In the genomic region with DNA sequence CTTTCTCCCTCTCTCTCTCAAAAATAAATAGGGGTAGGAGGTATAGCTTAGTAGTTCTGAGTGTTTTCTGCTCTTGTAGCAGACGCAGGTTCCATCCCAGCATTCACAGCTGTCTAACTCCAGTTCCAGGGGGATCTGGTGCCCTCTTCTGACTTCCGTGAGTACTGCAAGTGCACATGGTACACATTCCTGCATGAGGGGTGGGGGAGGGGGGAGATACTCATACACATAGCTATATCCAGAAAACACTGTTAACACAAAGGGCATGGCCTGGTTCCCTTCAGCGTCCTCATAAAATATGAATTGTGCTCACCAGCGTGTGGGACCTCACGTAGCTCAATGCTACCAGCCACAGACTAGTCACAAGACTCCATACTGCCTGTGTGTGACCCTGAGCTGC, we compare ENCODE assay signal across 17 mouse cellular contexts. TPM values are rescaled to one million over a fixed set of nuclear protein-coding genes. Genes with fewer than 3 reads are reported as not detected.
DNase-seq lines count a peak whose midpoint lies in the region; ATAC-seq and TF ChIP-seq lines count a peak whose summit lies in the region.
"Had no signal": no experiment of that assay in that cellular context is flagged by ENCODE, and none has a peak within 500 bp of the region (broad histone marks: within the 10 kb centered on the region; RNA-seq: fewer than 3 reads in every experiment).

No protein-coding gene starts in this region.

- TF ChIP-seq CTCF in cortical plate, adult 2 months (IDR thresholded peaks at IDR 0.05; ENCODE audit: extremely low read depth, insufficient read depth, low read length) = peak; percentile 44

- no peak overlapping the region for H3K9ac ChIP-seq in intestine, embryonic 14.5 days (ENCODE audit: low read length)
- H3K9ac ChIP-seq in intestine, embryonic 16.5 days (ENCODE audit: low read depth, low read length) = no peak overlapping the region
- H3K9ac ChIP-seq in midbrain, embryonic 15.5 days = no peak overlapping the region
- H3K9ac ChIP-seq: embryonic facial prominence, embryonic 15.5 days had no signal

- no peak overlapping the region for H3K4me2 ChIP-seq in intestine, embryonic 14.5 days (ENCODE audit: low read length)
- H3K4me2 ChIP-seq in intestine, embryonic 16.5 days (ENCODE audit: low read depth, low read length) = no peak overlapping the region
- H3K4me2 ChIP-seq in midbrain, embryonic 15.5 days = no peak overlapping the region
- H3K4me2 ChIP-seq: embryonic facial prominence, embryonic 15.5 days had no signal

- no peaks in the 10 kb centered on the region for H3K27me3 ChIP-seq in intestine, embryonic 14.5 days (replicated peaks; ENCODE audit: control insufficient read depth, insufficient read depth, low read length)
- H3K27me3 ChIP-seq in intestine, embryonic 16.5 days (replicated peaks; ENCODE audit: control insufficient read depth, insufficient read depth, low read length) = no peaks in the 10 kb centered on the region
- H3K27me3 ChIP-seq in midbrain, embryonic 10.5 days (ENCODE audit: low read depth, poor library complexity, severe bottlenecking) = no peaks in the 10 kb centered on the region
- no peaks in the 10 kb centered on the region for H3K27me3 ChIP-seq in midbrain, embryonic 15.5 days (replicated peaks)
- H3K27me3 ChIP-seq: embryonic facial prominence, embryonic 15.5 days had no signal

- H3K9me3 ChIP-seq in intestine, embryonic 14.5 days (ENCODE audit: control insufficient read depth, low read length) = no peaks in the 10 kb centered on the region
- no peaks in the 10 kb centered on the region for H3K9me3 ChIP-seq in intestine, embryonic 16.5 days (ENCODE audit: control insufficient read depth, low read length)
- H3K9me3 ChIP-seq in midbrain, embryonic 10.5 days (replicated peaks) = no peaks in the 10 kb centered on the region
- no peaks in the 10 kb centered on the region for H3K9me3 ChIP-seq in midbrain, embryonic 15.5 days
- H3K9me3 ChIP-seq: embryonic facial prominence, embryonic 15.5 days had no signal

- TF ChIP-seq POLR2A in cortical plate, adult 2 months (IDR thresholded peaks at IDR 0.05; ENCODE audit: extremely low read depth, insufficient read depth, low read length) = no peak

- no peak for ATAC-seq in intestine, embryonic 14.5 days (replicated peaks; ENCODE audit: low FRiP score, low TSS enrichment, low read depth)
- ATAC-seq in intestine, embryonic 16.5 days = no peak
- ATAC-seq in midbrain, embryonic 15.5 days (replicated peaks) = no peak

- peak; percentile 59 for DNase-seq in intestine, embryonic 14.5 days (ENCODE audit: low spot score)
- peak; percentile 54 for DNase-seq in midbrain, embryonic 10.5 days (ENCODE audit: low spot score)
- peak; percentile 57 for DNase-seq in retina, embryonic 14.5 days (ENCODE audit: low spot score)
- no peak for DNase-seq in cerebellum, adult 11-12 months
- DNase-seq: adrenal gland, adult 2 months; cerebellum, adult 18-20 months; kidney, adult 18-20 months; layer of hippocampus, postnatal 36 days; lung, adult 18-20 months had no signal

- no peaks in the 10 kb centered on the region for H3K4me1 ChIP-seq in intestine, embryonic 14.5 days (replicated peaks; ENCODE audit: control insufficient read depth, insufficient read depth, low read length)
- H3K4me1 ChIP-seq in intestine, embryonic 16.5 days (ENCODE audit: control insufficient read depth, insufficient read depth, low read length) = no peaks in the 10 kb centered on the region
- H3K4me1 ChIP-seq in midbrain, embryonic 10.5 days = peaks cover 5% of the 10 kb centered on the region; the same call in 1 of the 2 replicates
- H3K4me1 ChIP-seq in midbrain, embryonic 15.5 days = no peaks in the 10 kb centered on the region
- no peaks in the 10 kb centered on the region for H3K4me1 ChIP-seq in cortical plate, adult 2 months (ENCODE audit: control insufficient read depth, insufficient read depth, low read length)
- H3K4me1 ChIP-seq: embryonic facial prominence, embryonic 15.5 days had no signal

- no peak overlapping the region for H3K4me3 ChIP-seq in intestine, embryonic 14.5 days (ENCODE audit: low read depth, low read length)
- no peak overlapping the region for H3K4me3 ChIP-seq in intestine, embryonic 16.5 days (ENCODE audit: low read length)
- H3K4me3 ChIP-seq in midbrain, embryonic 10.5 days = no peak overlapping the region
- H3K4me3 ChIP-seq in midbrain, embryonic 15.5 days = no peak overlapping the region
- no peak overlapping the region for H3K4me3 ChIP-seq in cortical plate, adult 2 months (ENCODE audit: insufficient read depth, low read length)
- H3K4me3 ChIP-seq: embryonic facial prominence, embryonic 15.5 days; myocyte had no signal

- H3K27ac ChIP-seq in intestine, embryonic 14.5 days (ENCODE audit: low read depth) = no peak overlapping the region
- H3K27ac ChIP-seq in intestine, embryonic 16.5 days (ENCODE audit: low read length) = no peak overlapping the region
- H3K27ac ChIP-seq in midbrain, embryonic 10.5 days (replicated peaks) = no peak overlapping the region
- H3K27ac ChIP-seq in midbrain, embryonic 15.5 days = no peak overlapping the region
- no peak overlapping the region for H3K27ac ChIP-seq in cortical plate, adult 2 months (ENCODE audit: insufficient read depth, low read length)
- H3K27ac ChIP-seq: embryonic facial prominence, embryonic 15.5 days had no signal

- 67% methylated on average over 5 of the region's 5 CpGs for WGBS in intestine, embryonic 14.5 days
- 73% methylated on average over 5 of the region's 5 CpGs for WGBS in intestine, embryonic 16.5 days
- 79% methylated on average over 5 of the region's 5 CpGs for WGBS in midbrain, embryonic 10.5 days
- WGBS in midbrain, embryonic 15.5 days = 76% methylated on average over 5 of the region's 5 CpGs

- no peaks in the 10 kb centered on the region for H3K36me3 ChIP-seq in intestine, embryonic 14.5 days (ENCODE audit: control insufficient read depth, insufficient read depth, low read length)
- no peaks in the 10 kb centered on the region for H3K36me3 ChIP-seq in intestine, embryonic 16.5 days (ENCODE audit: control insufficient read depth, insufficient read depth, low read length)
- no peaks in the 10 kb centered on the region for H3K36me3 ChIP-seq in midbrain, embryonic 10.5 days
- no peaks in the 10 kb centered on the region for H3K36me3 ChIP-seq in midbrain, embryonic 15.5 days (replicated peaks)
- H3K36me3 ChIP-seq: embryonic facial prominence, embryonic 15.5 days; G1E had no signal

RNA-seq across cellular contexts. Expression of gene Piwil1, which starts 27.0 kb away (rescaled TPM):
- polyA plus RNA-seq in intestine, embryonic 14.5 days (2014; fragmentation: Nextera tagmentation; extraction: Ambion mirVana) = not detected in 2 replicates
- not detected in 2 replicates for polyA plus RNA-seq in intestine, embryonic 16.5 days (2015; fragmentation: Nextera tagmentation; extraction: Ambion mirVana)
- 0.19 TPM in 1 of 2 replicates, not detected in the other for polyA plus RNA-seq in midbrain, embryonic 10.5 days (2016; fragmentation: Nextera tagmentation; extraction: Ambion mirVana)
- 0.34 and 0.40 TPM in 2 replicates for polyA plus RNA-seq in midbrain, embryonic 15.5 days (2015; fragmentation: Nextera tagmentation; extraction: Ambion mirVana)
- polyA plus RNA-seq in cortical plate, adult 2 months (2012; rRNA removed) = 0.10 and 0.11 TPM in 2 replicates
- polyA plus RNA-seq: embryonic facial prominence, embryonic 15.5 days; G1E; heart, embryonic 14.5 days; myocyte; stomach, embryonic 16.5 days had no signal
